Mouse (Mus musculus) midbrain, embryonic 10.5 days (tissue): ENCODE measurements around the gene Zbtb48. TPM values are rescaled to one million over a fixed set of nuclear protein-coding genes. Genes with fewer than 3 reads are reported as not detected.

Source experiments
- DNase-seq: peaks from one replicate; pipeline ENCODE4 v3.0.0-alpha.2; 2017; ENCODE audit warnings: low spot score
- H3K27ac ChIP-seq: fragments of 300-500 bp; sonication (generic); replicated peaks from 2 replicates; pipeline ENCODE4 v1.5.1; 2016; ENCODE audit warnings: mild to moderate bottlenecking
- H3K27me3 ChIP-seq: fragments of 300-500 bp; sonication (generic); 2 replicates; pipeline ENCODE4 v1.6.1; 2016; ENCODE audit warnings: low read depth, mild to moderate bottlenecking; ENCODE audit not compliant: poor library complexity, severe bottlenecking
- H3K36me3 ChIP-seq: fragments of 300-500 bp; sonication (generic); 2 replicates; pipeline ENCODE4 v1.6.1; 2016; ENCODE audit warnings: mild to moderate bottlenecking, moderate library complexity
- H3K4me1 ChIP-seq: fragments of 300-500 bp; sonication (generic); 2 replicates; pipeline ENCODE4 v1.6.1; 2016
- H3K4me3 ChIP-seq: fragments of 300-500 bp; sonication (generic); 2 replicates; pipeline ENCODE4 v1.5.1; 2016; ENCODE audit warnings: mild to moderate bottlenecking, moderate library complexity
- H3K9me3 ChIP-seq: fragments of 300-500 bp; sonication (generic); replicated peaks from 2 replicates; pipeline ENCODE4 v1.6.1; 2016; ENCODE audit warnings: mild to moderate bottlenecking
- WGBS: fragments of 180-500 bp; shearing (Covaris S2); methylation state at CpG from one replicate; pipeline ENCODE4 v1.1.7; 2016; 5-methylcytosine and 5-hydroxymethylcytosine counted together
- polyA plus RNA-seq: library from polyadenylated mRNA; unstranded; fragments of >200 nt; fragmentation: Nextera tagmentation; extraction: Ambion mirVana; gene quantifications from 2 replicates; pipeline ENCODE4 v1.2.1, GENCODE M21; 2016

Zbtb48 gene
- polyA plus RNA-seq, 1 experiment from 2014 or later = 18.7 TPM

GRCm38 (mm10) chr4:152024525-152024924 is 2.9 kb downstream of the Zbtb48 start:
- H3K27me3 ChIP-seq = no peaks in the 10 kb centered on the region
- H3K36me3 ChIP-seq = peaks cover 69% of the 10 kb centered on the region
- H3K27ac ChIP-seq = no peak overlapping the region
- WGBS = 91% methylated on average over 11 of the region's 11 CpGs
- no peaks in the 10 kb centered on the region for H3K9me3 ChIP-seq
- DNase-seq = no peak
- peaks cover 42% of the 10 kb centered on the region for H3K4me1 ChIP-seq
- no peak overlapping the region for H3K4me3 ChIP-seq

- DNase-seq = no peak
- H3K4me3 ChIP-seq = no peak overlapping the region
- H3K36me3 ChIP-seq = peaks cover 90% of the 10 kb centered on the region
- H3K27ac ChIP-seq = no peak overlapping the region
- H3K4me1 ChIP-seq = peaks cover 28% of the 10 kb centered on the region
- WGBS = 88% methylated on average over 8 of the region's 8 CpGs
- no peaks in the 10 kb centered on the region for H3K9me3 ChIP-seq
- no peaks in the 10 kb centered on the region for H3K27me3 ChIP-seq
Observed at GRCm38 (mm10) chr4:152022506-152022905, 5.0 kb downstream of the Zbtb48 start.

GRCm38 (mm10) chr4:152021568-152022097 is 5.8 kb downstream of the Zbtb48 start:
- no peak for DNase-seq
- H3K36me3 ChIP-seq = peaks cover 97% of the 10 kb centered on the region
- whole genome bisulfite sequencing = 76% methylated on average over 12 of the region's 12 CpGs

DNA sequence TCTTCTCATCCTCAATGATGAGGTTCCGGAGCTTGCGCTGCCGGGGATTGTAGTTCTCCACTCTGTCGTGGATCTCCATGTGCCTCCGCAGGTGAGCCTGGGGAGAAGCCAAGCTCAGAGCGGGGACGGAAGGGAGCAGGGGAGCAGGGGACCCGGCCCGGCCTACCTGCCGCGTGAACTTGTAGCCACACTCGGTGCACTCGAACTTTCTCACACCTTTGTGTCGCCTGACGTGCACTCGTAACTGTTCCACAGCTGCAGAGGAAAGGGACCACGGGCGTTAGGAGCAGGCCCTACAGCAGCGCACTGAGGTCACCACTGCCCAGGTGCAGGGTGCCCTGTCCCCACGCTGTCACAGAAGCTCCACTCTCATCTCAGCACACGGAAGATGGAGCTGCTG is 7.4 kb downstream of the Zbtb48 start:
- DNase-seq = no peak
- Histone ChIP-seq H3K27ac (no peak overlapping the region), H3K36me3 (peaks cover 99% of the 10 kb centered on the region), H3K4me1 (peaks cover 6% of the 10 kb centered on the region), H3K9me3 (no peaks in the 10 kb centered on the region), H3K4me3 (no peak overlapping the region), H3K27me3 (no peaks in the 10 kb centered on the region)
- WGBS = 94% methylated on average over 21 of the region's 21 CpGs

More at GRCm38 (mm10) chr4:152021568-152022097, 5.8 kb downstream of the Zbtb48 start:
- Histone ChIP-seq H3K4me1 (peaks cover 22% of the 10 kb centered on the region), H3K4me3 (no peak overlapping the region), H3K9me3 (no peaks in the 10 kb centered on the region), H3K27me3 (no peaks in the 10 kb centered on the region), H3K27ac (no peak overlapping the region)

GRCm38 (mm10) chr4:152019073-152019472 is 8.4 kb downstream of the Zbtb48 start:
- Histone ChIP-seq H3K36me3 (peaks cover 99% of the 10 kb centered on the region), H3K27me3 (no peaks in the 10 kb centered on the region), H3K4me1 (no peaks in the 10 kb centered on the region), H3K9me3 (no peaks in the 10 kb centered on the region), H3K27ac (no peak overlapping the region), H3K4me3 (no peak overlapping the region)
- WGBS = 88% methylated on average over 6 of the region's 6 CpGs
- DNase-seq = no peak

- Histone ChIP-seq H3K27me3 (peaks cover 20% of the 10 kb centered on the region), H3K36me3 (peaks cover 66% of the 10 kb centered on the region), H3K27ac (no peak overlapping the region), H3K9me3 (no peaks in the 10 kb centered on the region), H3K4me1 (peaks cover 40% of the 10 kb centered on the region), H3K4me3 (no peak overlapping the region)
- DNase-seq = no peak
- 88% methylated on average over 12 of the region's 12 CpGs for WGBS
Observed at GRCm38 (mm10) chr4:152013036-152013813, 14.2 kb downstream of the Zbtb48 start.

- H3K4me3 ChIP-seq = no peak overlapping the region
- H3K9me3 ChIP-seq = no peaks in the 10 kb centered on the region
- H3K27ac ChIP-seq = no peak overlapping the region
- no peak for DNase-seq
- peaks cover 51% of the 10 kb centered on the region for H3K4me1 ChIP-seq
- peaks cover 55% of the 10 kb centered on the region for H3K36me3 ChIP-seq
- H3K27me3 ChIP-seq = peaks cover 32% of the 10 kb centered on the region
- 94% methylated on average over 16 of the region's 16 CpGs for WGBS
Observed at GRCm38 (mm10) chr4:152012109-152012508, 15.4 kb downstream of the Zbtb48 start.

- WGBS = 84% methylated on average over 8 of the region's 8 CpGs
- Histone ChIP-seq H3K4me1 (peaks cover 56% of the 10 kb centered on the region), H3K4me3 (peak overlapping the region; percentile 88), H3K27me3 (peaks cover 39% of the 10 kb centered on the region), H3K27ac (no peak overlapping the region), H3K36me3 (peaks cover 48% of the 10 kb centered on the region), H3K9me3 (no peaks in the 10 kb centered on the region)
- DNase-seq = no peak
Observed at GRCm38 (mm10) chr4:152011171-152011760, 16.2 kb downstream of the Zbtb48 start.

DNA sequence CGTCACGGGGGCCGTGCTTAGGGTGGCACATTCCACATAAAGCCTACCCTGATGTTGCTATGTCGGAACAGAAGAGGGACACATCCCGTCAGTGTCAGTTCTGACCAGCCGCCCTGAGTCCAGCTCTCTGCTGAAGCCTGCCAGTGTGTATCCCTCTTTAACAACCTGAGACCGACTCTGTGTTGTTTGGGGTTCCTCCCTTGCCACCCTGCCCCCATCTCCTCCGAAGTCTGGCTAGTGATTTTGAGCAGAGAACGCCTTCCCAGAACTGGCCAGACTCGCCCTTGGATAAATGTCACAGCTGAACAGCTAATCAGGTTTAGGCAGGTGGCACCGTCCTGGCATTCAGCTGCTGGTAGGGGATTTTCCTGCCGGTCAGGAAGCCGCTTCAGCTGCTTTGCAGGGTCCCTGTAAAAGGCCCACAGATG is 16.8 kb downstream of the Zbtb48 start:
- Histone ChIP-seq H3K27ac (peak overlapping the region; percentile 86; the same call in 1 of the 2 replicates), H3K4me1 (peaks cover 56% of the 10 kb centered on the region), H3K27me3 (peaks cover 39% of the 10 kb centered on the region)

GRCm38 (mm10) chr4:152010091-152010706 is 17.3 kb downstream of the Zbtb48 start:
- H3K27ac ChIP-seq = peak overlapping the region; percentile 86
- no peaks in the 10 kb centered on the region for H3K9me3 ChIP-seq
- peak overlapping the region; percentile 88 for H3K4me3 ChIP-seq
- H3K27me3 ChIP-seq = peaks cover 39% of the 10 kb centered on the region
- under 1% methylated on average over 10 of the region's 10 CpGs for WGBS
- DNase-seq = no peak
- H3K4me1 ChIP-seq = peaks cover 56% of the 10 kb centered on the region
- H3K36me3 ChIP-seq = peaks cover 37% of the 10 kb centered on the region

More for the DNA sequence above, 16.8 kb downstream of the Zbtb48 start:
- H3K9me3 ChIP-seq = no peaks in the 10 kb centered on the region
- DNase-seq = no peak
- H3K4me3 ChIP-seq = peak overlapping the region; percentile 88
- 10% methylated on average over 13 of the region's 13 CpGs for WGBS
- H3K36me3 ChIP-seq = peaks cover 43% of the 10 kb centered on the region

DNA sequence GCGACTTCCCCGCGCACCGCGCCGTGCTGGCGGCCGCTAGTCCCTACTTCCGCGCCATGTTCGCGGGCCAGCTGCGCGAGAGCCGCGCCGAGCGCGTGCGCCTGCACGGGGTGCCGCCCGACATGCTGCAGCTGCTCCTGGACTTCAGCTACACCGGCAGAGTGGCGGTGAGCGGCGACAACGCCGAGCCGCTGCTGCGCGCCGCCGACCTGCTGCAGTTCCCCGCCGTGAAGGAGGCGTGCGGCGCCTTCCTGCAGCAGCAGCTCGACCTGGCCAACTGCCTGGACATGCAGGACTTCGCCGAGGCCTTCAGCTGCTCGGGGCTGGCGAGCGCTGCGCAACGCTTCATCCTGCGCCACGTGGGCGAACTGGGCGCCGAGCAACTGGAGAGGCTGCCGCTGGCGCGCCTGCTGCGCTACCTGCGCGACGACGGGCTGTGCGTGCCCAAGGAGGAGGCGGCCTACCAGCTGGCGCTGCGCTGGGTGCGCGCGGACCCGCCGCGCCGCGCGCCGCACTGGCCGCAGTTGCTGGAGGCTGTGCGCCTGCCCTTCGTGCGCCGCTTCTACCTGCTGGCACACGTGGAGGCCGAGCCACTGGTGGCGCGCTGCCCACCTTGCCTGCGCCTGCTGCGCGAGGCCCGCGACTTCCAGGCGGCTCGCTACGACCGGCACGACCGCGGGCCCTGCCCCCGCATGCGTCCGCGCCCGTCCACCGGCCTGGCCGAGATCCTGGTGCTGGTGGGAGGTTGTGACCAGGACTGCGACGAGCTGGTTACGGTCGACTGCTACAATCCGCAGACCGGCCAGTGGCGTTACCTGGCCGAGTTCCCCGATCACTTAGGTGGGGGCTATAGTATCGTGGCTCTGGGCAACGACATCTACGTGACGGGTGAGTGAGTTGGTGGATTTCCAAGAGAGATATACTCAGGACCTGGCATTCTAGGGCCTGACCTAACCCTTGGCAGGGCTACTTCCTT is 18.1 kb downstream of the Zbtb48 start:
- peaks cover 29% of the 10 kb centered on the region for H3K36me3 ChIP-seq
- H3K4me3 ChIP-seq = peak overlapping the region; percentile 88
- peaks cover 39% of the 10 kb centered on the region for H3K27me3 ChIP-seq
- peak overlapping the region; percentile 86 for H3K27ac ChIP-seq
- WGBS = under 1% methylated on average over 115 of the region's 115 CpGs
- no peak for DNase-seq
- peaks cover 56% of the 10 kb centered on the region for H3K4me1 ChIP-seq
- H3K9me3 ChIP-seq = no peaks in the 10 kb centered on the region

GRCm38 (mm10) chr4:152008622-152009075 is 18.8 kb downstream of the Zbtb48 start, which contains the start of gene Klhl21:
TSS of gene Klhl21 (plus strand) at chr4:152008803.
- peak; percentile 94 for DNase-seq
- Histone ChIP-seq H3K36me3 (peaks cover 22% of the 10 kb centered on the region), H3K27me3 (peaks cover 39% of the 10 kb centered on the region), H3K4me1 (peaks cover 56% of the 10 kb centered on the region), H3K4me3 (peak within 1 kb of the TSS; percentile 88), H3K9me3 (no peaks in the 10 kb centered on the region), H3K27ac (peak within 1 kb of the TSS; percentile 86)
- WGBS = under 1% methylated on average over 45 of the region's 45 CpGs
